18 mouse cellular contexts compared by ENCODE assay signal in the genomic region with DNA sequence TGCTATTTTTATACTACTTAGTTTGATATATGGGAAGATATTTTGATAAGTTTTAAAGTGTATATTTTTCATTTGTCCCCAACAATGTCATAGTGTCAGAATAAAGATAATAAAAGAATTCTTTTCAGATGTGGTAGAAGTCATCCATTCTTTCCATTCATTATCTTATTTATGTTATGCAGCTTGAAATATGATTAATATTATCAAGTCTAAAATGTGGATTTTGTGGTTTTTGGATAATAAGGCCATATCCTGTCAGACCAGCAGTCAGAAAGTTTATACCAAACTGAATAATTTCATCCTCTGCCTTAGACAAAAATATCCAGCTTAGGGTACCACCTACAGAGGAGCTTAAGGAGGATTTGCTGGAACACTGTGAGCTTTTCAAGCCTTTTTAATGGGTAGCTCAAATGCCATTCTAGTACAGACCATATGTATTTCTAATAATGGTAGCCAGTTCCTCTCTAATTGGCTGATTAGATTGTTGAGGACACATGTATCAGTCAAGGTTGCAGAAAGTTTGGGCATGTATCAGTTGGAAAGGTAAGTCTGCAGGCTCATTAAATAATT.
"Had no signal": no experiment of that assay in that cellular context is flagged by ENCODE, and none has a peak within 500 bp of the region (broad histone marks: within the 10 kb centered on the region; RNA-seq: fewer than 3 reads in every experiment).

No protein-coding gene starts in this region.

- H3K27me3 ChIP-seq: neural tube, embryonic 13.5 days; neural tube, embryonic 15.5 days; stomach, embryonic 15.5 days had no signal

- H3K4me3 ChIP-seq: midbrain, embryonic 10.5 days; myocyte; neural tube, embryonic 13.5 days; neural tube, embryonic 15.5 days; stomach, embryonic 15.5 days had no signal

- H3K27ac ChIP-seq: midbrain, embryonic 10.5 days; neural tube, embryonic 13.5 days; neural tube, embryonic 15.5 days; stomach, embryonic 15.5 days; stomach, postnatal 0 days had no signal

- H3K4me1 ChIP-seq: midbrain, embryonic 10.5 days; neural tube, embryonic 13.5 days; neural tube, embryonic 15.5 days; stomach, embryonic 15.5 days had no signal

- H3K36me3 ChIP-seq: midbrain, embryonic 10.5 days; neural tube, embryonic 13.5 days; neural tube, embryonic 15.5 days; stomach, embryonic 15.5 days had no signal

- ATAC-seq: midbrain, embryonic 16.5 days had no signal

- H3K9ac ChIP-seq: lung, embryonic 14.5 days; neural tube, embryonic 13.5 days; neural tube, embryonic 15.5 days; stomach, embryonic 15.5 days had no signal

- H3K9me3 ChIP-seq: midbrain, embryonic 10.5 days; neural tube, embryonic 13.5 days; neural tube, embryonic 15.5 days; stomach, embryonic 15.5 days had no signal

- H3K4me2 ChIP-seq: lung, embryonic 14.5 days; neural tube, embryonic 13.5 days; neural tube, embryonic 15.5 days; stomach, embryonic 15.5 days had no signal

- DNase-seq: lung, adult 18-20 months; lung, embryonic 14.5 days; lung, postnatal 10 days; lung, postnatal 4 days; midbrain, embryonic 14.5 days; retina, postnatal 1 day; right cerebral cortex, adult 18-20 months; right cerebral cortex, postnatal 25 days; thymus, adult 2 months; thymus, postnatal 25 days; thymus, postnatal 4 days had no signal
